Mouse (Mus musculus) embryonic facial prominence, embryonic 13.5 days (tissue): Measurements from ENCODE around the gene Shh. TPM values are rescaled to one million over a fixed set of nuclear protein-coding genes. Genes with fewer than 3 reads are reported as not detected.

Source experiments
- ATAC-seq: fragments of 200-750 bp; cut with Nextera tagmentation; 2 replicates; pipeline ENCODE4 v1.8.0; 2017; ENCODE audit warnings: low read depth; ENCODE audit not compliant: insufficient number of reproducible peaks, insufficient read depth, low FRiP score, low TSS enrichment
- H3K27ac ChIP-seq: fragments of 300-500 bp; sonication (generic); 2 replicates; pipeline ENCODE4 v1.5.1; 2015; ENCODE audit warnings: moderate library complexity, mild to moderate bottlenecking, inconsistent platforms
- H3K27me3 ChIP-seq: fragments of 300-500 bp; sonication (generic); 2 replicates; pipeline ENCODE4 v1.6.1; 2015; ENCODE audit warnings: mild to moderate bottlenecking, inconsistent platforms
- H3K36me3 ChIP-seq: fragments of 300-500 bp; sonication (generic); 2 replicates; pipeline ENCODE4 v1.6.1; 2015; ENCODE audit warnings: mild to moderate bottlenecking, inconsistent platforms
- H3K4me1 ChIP-seq: fragments of 300-500 bp; sonication (generic); 2 replicates; pipeline ENCODE4 v1.6.1; 2015; ENCODE audit warnings: inconsistent platforms
- H3K4me2 ChIP-seq: fragments of 300-500 bp; sonication (generic); 2 replicates; pipeline ENCODE4 v1.6.1; 2015; ENCODE audit warnings: moderate library complexity, mild to moderate bottlenecking, inconsistent platforms
- H3K4me3 ChIP-seq: fragments of 300-500 bp; sonication (generic); 2 replicates; pipeline ENCODE4 v1.5.1; 2015; ENCODE audit warnings: mild to moderate bottlenecking, inconsistent platforms
- H3K9ac ChIP-seq: fragments of 300-500 bp; sonication (generic); 2 replicates; pipeline ENCODE4 v1.6.1; 2015; ENCODE audit warnings: mild to moderate bottlenecking, inconsistent platforms
- H3K9me3 ChIP-seq: fragments of 300-500 bp; sonication (generic); 2 replicates; pipeline ENCODE4 v1.6.1; 2016; ENCODE audit warnings: inconsistent platforms
- WGBS: fragments of 180-500 bp; shearing (Covaris S2); methylation state at CpG from one replicate; pipeline ENCODE4 v1.1.7; 2015; ENCODE audit warnings: mixed read lengths; 5-methylcytosine and 5-hydroxymethylcytosine counted together
- polyA plus RNA-seq: library from polyadenylated mRNA; unstranded; fragments of >200 nt; fragmentation: Nextera tagmentation; extraction: Ambion mirVana; gene quantifications from 2 replicates; pipeline ENCODE4 v1.2.1, GENCODE M21; 2015

The Shh gene
- polyA plus RNA-seq, 1 experiment from 2014 or later = 1.0 TPM

GRCm38 (mm10) chr5:28466351-28466750, 705 bp downstream of the Shh start:
- no peak overlapping the region for H3K27ac ChIP-seq
- ATAC-seq = no peak
- no peaks in the 10 kb centered on the region for H3K9me3 ChIP-seq
- peak overlapping the region; percentile 95 for H3K4me2 ChIP-seq
- no peak overlapping the region for H3K9ac ChIP-seq
- no peaks in the 10 kb centered on the region for H3K36me3 ChIP-seq
- peak overlapping the region; percentile 56 for H3K4me3 ChIP-seq
- peaks cover 100% of the 10 kb centered on the region for H3K27me3 ChIP-seq
- peaks cover 32% of the 10 kb centered on the region for H3K4me1 ChIP-seq
- under 1% methylated on average over 15 of the region's 15 CpGs for WGBS

- peak overlapping the region; percentile 56 for H3K4me3 ChIP-seq
- H3K4me1 ChIP-seq = peaks cover 36% of the 10 kb centered on the region
- no peaks in the 10 kb centered on the region for H3K9me3 ChIP-seq
- H3K27me3 ChIP-seq = peaks cover 100% of the 10 kb centered on the region
- no peak for ATAC-seq
- WGBS = under 1% methylated on average over 18 of the region's 18 CpGs
- H3K9ac ChIP-seq = no peak overlapping the region
- H3K27ac ChIP-seq = no peak overlapping the region
- H3K36me3 ChIP-seq = no peaks in the 10 kb centered on the region
- peak overlapping the region; percentile 95 for H3K4me2 ChIP-seq
These were observed 1.5 kb downstream of the Shh start for GRCm38 (mm10) chr5:28465526-28465925.

DNA sequence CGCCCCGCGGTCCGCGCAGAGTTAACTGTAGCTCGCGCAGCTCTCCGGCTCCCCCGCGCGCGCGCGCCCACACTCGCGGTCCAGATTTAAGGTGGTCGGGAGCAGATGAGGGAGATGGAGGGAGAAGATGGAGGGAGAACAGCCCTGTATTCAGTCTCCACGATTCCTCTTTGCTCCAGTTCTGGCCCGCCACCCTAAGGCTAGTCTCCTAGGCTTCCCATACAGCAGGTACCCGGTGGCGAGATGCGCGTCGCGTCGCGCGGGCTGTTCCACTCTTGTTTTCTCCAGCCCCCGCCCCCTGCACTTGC, 2.0 kb downstream of the Shh start:
- Histone ChIP-seq H3K4me1 (peaks cover 41% of the 10 kb centered on the region), H3K27ac (no peak overlapping the region), H3K9ac (peak overlapping the region; percentile 59), H3K4me3 (peak overlapping the region; percentile 56), H3K9me3 (no peaks in the 10 kb centered on the region), H3K27me3 (peaks cover 100% of the 10 kb centered on the region), H3K36me3 (no peaks in the 10 kb centered on the region), H3K4me2 (peak overlapping the region; percentile 95)
- ATAC-seq = no peak
- under 1% methylated on average over 29 of the region's 29 CpGs for WGBS

GRCm38 (mm10) chr5:28464361-28465098, 2.5 kb downstream of the Shh start:
- Histone ChIP-seq H3K4me3 (peak overlapping the region; percentile 56), H3K36me3 (no peaks in the 10 kb centered on the region), H3K9me3 (no peaks in the 10 kb centered on the region), H3K9ac (peak overlapping the region; percentile 59), H3K27ac (no peak overlapping the region), H3K4me1 (peaks cover 46% of the 10 kb centered on the region), H3K27me3 (peaks cover 100% of the 10 kb centered on the region), H3K4me2 (peak overlapping the region; percentile 95)
- ATAC-seq = no peak
- under 1% methylated on average over 76 of the region's 76 CpGs for WGBS

- no peak overlapping the region for H3K9ac ChIP-seq
- peaks cover 100% of the 10 kb centered on the region for H3K27me3 ChIP-seq
- H3K4me1 ChIP-seq = peaks cover 52% of the 10 kb centered on the region
- H3K4me2 ChIP-seq = peak overlapping the region; percentile 95
- H3K4me3 ChIP-seq = peak overlapping the region; percentile 56; the same call in 1 of the 2 replicates
- no peak for ATAC-seq
- no peaks in the 10 kb centered on the region for H3K9me3 ChIP-seq
- no peak overlapping the region for H3K27ac ChIP-seq
- H3K36me3 ChIP-seq = no peaks in the 10 kb centered on the region
- WGBS = 3% methylated on average over 10 of the region's 10 CpGs
These were observed 3.4 kb downstream of the Shh start for GRCm38 (mm10) chr5:28463656-28464055.

- no peak for ATAC-seq
- H3K36me3 ChIP-seq = no peaks in the 10 kb centered on the region
- H3K9me3 ChIP-seq = no peaks in the 10 kb centered on the region
- H3K27me3 ChIP-seq = peaks cover 100% of the 10 kb centered on the region
- H3K4me2 ChIP-seq = peak overlapping the region; percentile 11; the same call in 1 of the 2 replicates
- 2% methylated on average over 33 of the region's 33 CpGs for whole genome bisulfite sequencing
- no peak overlapping the region for H3K9ac ChIP-seq
- H3K4me3 ChIP-seq = peak overlapping the region; percentile 7
- H3K27ac ChIP-seq = no peak overlapping the region
- H3K4me1 ChIP-seq = peaks cover 57% of the 10 kb centered on the region
These were observed 4.1 kb downstream of the Shh start for GRCm38 (mm10) chr5:28462741-28463590.

GRCm38 (mm10) chr5:28461376-28461775, 5.7 kb downstream of the Shh start:
- Histone ChIP-seq H3K4me1 (peaks cover 56% of the 10 kb centered on the region), H3K9ac (no peak overlapping the region)
- WGBS = 10% methylated on average over 11 of the region's 11 CpGs

GRCm38 (mm10) chr5:28460556-28461350, 6.3 kb downstream of the Shh start:
- H3K9me3 ChIP-seq = no peaks in the 10 kb centered on the region
- under 1% methylated on average over 17 of the region's 17 CpGs for WGBS
- peaks cover 98% of the 10 kb centered on the region for H3K27me3 ChIP-seq
- H3K4me1 ChIP-seq = peaks cover 52% of the 10 kb centered on the region
- H3K4me2 ChIP-seq = peak overlapping the region; percentile 72; the same call in 1 of the 2 replicates
- no peak overlapping the region for H3K4me3 ChIP-seq
- no peak overlapping the region for H3K27ac ChIP-seq
- no peaks in the 10 kb centered on the region for H3K36me3 ChIP-seq
- ATAC-seq = no peak
- H3K9ac ChIP-seq = no peak overlapping the region

More at GRCm38 (mm10) chr5:28461376-28461775, 5.7 kb downstream of the Shh start:
- no peaks in the 10 kb centered on the region for H3K36me3 ChIP-seq
- peaks cover 98% of the 10 kb centered on the region for H3K27me3 ChIP-seq
- ATAC-seq = no peak
- H3K27ac ChIP-seq = no peak overlapping the region
- H3K9me3 ChIP-seq = no peaks in the 10 kb centered on the region
- H3K4me3 ChIP-seq = no peak overlapping the region
- H3K4me2 ChIP-seq = no peak overlapping the region

- WGBS = 1% methylated on average over 41 of the region's 41 CpGs
- H3K27ac ChIP-seq = no peak overlapping the region
- peaks cover 97% of the 10 kb centered on the region for H3K27me3 ChIP-seq
These were observed 7.4 kb downstream of the Shh start for GRCm38 (mm10) chr5:28459456-28460225.

DNA sequence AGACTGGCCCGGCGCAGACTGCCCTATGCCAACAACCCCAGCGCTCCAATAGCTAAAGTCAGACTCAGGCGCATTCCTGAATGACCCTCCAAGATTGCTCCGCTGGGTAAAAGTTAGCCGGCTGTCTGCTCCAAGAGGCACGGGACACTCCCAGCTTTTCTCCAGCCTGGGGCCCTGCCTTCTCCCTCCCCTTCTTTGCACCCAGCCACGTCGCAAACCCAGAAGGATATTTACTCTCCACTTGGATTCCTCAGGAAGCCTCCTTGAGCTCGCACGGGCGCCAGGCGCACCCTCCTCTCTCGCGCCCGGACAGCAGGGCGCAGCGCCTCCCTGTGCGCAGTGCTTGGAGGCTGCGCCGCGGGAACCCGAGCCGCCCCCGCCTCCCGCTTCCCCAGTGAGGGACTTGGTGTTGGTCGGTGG, 8.2 kb downstream of the Shh start:
- no peak overlapping the region for H3K9ac ChIP-seq
- H3K4me1 ChIP-seq = peaks cover 37% of the 10 kb centered on the region
- H3K4me2 ChIP-seq = peak overlapping the region; percentile 72
- no peak for ATAC-seq
- H3K9me3 ChIP-seq = no peaks in the 10 kb centered on the region
- peaks cover 97% of the 10 kb centered on the region for H3K27me3 ChIP-seq
- H3K27ac ChIP-seq = no peak overlapping the region
- WGBS = 0% methylated on average over 27 of the region's 27 CpGs
- H3K36me3 ChIP-seq = no peaks in the 10 kb centered on the region
- H3K4me3 ChIP-seq = peak overlapping the region; percentile 44

More at GRCm38 (mm10) chr5:28459456-28460225, 7.4 kb downstream of the Shh start:
- Histone ChIP-seq H3K9ac (no peak overlapping the region), H3K4me3 (0 out of 2 replicates have a peak overlapping the region, but pooled peaks have one; percentile 2), H3K4me2 (peak overlapping the region; percentile 72), H3K36me3 (no peaks in the 10 kb centered on the region), H3K4me1 (peaks cover 43% of the 10 kb centered on the region), H3K9me3 (no peaks in the 10 kb centered on the region)
- ATAC-seq = no peak
